Mouse (Mus musculus) megakaryocyte, embryonic 14.5 days (primary cell): ENCODE measurements at regions not wholly inside any gene's neighbourhood (a gene's known extent, or its start where the extent isn't known, plus 50 kb on each side); places are given as distances from the start of the nearest gene placed in this dataset.
"Not testable (repeated sequence)": the region's sequence is repeated elsewhere in the genome, so short reads cannot be mapped to it uniquely, and the experiment has no call there.

Source experiments
- H3K27me3 ChIP-seq: replicated peaks from 2 replicates; pipeline ENCODE3; 2012; ENCODE audit warnings: inconsistent platforms
- H3K36me3 ChIP-seq: replicated peaks from 2 replicates; pipeline ENCODE3; 2012; ENCODE audit warnings: low read length, inconsistent platforms, mixed read lengths
- H3K4me1 ChIP-seq: 2 replicates; pipeline ENCODE4 v1.6.1; 2012; ENCODE audit warnings: inconsistent platforms
- H3K4me3 ChIP-seq: replicated peaks from 2 replicates; pipeline ENCODE3; 2012; ENCODE audit warnings: moderate library complexity, mild to moderate bottlenecking, inconsistent platforms
- H3K9me3 ChIP-seq: 2 replicates; pipeline ENCODE4 v1.6.1; 2012; ENCODE audit warnings: inconsistent platforms
- FLI1 ChIP-seq: IDR thresholded peaks from 2 replicates; pipeline ENCODE4 v1.6.1; 2012; ENCODE audit warnings: low read length, inconsistent platforms, mixed read lengths
- GATA1 ChIP-seq: IDR thresholded peaks from 3 replicates; pipeline ENCODE4 v1.6.1; 2012; ENCODE audit warnings: mixed read lengths, low read length, inconsistent platforms, borderline replicate concordance

DNA sequence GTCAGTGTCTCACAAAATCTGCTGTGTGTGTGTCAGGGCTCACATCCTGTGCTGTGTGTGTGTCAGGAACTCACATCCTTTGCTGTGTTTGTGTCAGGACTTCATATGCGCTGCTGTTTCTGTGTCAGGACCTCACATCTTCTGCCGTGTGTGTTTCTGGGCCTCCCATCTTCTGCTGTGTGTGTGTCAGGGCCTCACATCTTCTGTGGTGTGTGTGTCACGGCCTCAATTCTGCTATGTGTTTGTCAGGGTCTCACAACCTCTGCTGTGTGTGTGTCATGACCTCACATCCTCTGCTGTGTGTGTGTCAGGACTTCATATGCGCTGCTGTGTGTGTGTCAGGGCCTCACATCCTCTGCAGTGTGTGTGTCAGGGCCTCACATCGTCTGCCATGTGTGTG, 137.5 kb downstream of the Asmt start:
- not testable (repeated sequence) for H3K36me3 ChIP-seq, H3K4me1 ChIP-seq

GRCm38 (mm10) chrX:170815381-170815780, 142.9 kb downstream of the Asmt start:
- Histone ChIP-seq H3K36me3 (no peaks in the 10 kb centered on the region), H3K27me3 (no peaks in the 10 kb centered on the region), H3K4me1 (no peaks in the 10 kb centered on the region), H3K9me3 (peaks cover 27% of the 10 kb centered on the region), H3K4me3 (peak overlapping the region; percentile 0)
- TF ChIP-seq GATA1 (no peak), FLI1 (no peak)

More for the DNA sequence above, 137.5 kb downstream of the Asmt start:
- H3K27me3 ChIP-seq, H3K4me3 ChIP-seq: not testable (repeated sequence)
- H3K9me3 ChIP-seq, result peaks cover 11% of the 10 kb centered on the region

GRCm38 (mm10) chrX:170841108-170841507, 168.7 kb downstream of the Asmt start:
- H3K36me3 ChIP-seq, H3K4me1 ChIP-seq, H3K27me3 ChIP-seq: not testable (repeated sequence)
- peak overlapping the region; percentile 33 for H3K4me3 ChIP-seq
- H3K9me3 ChIP-seq, result peaks cover 20% of the 10 kb centered on the region

DNA sequence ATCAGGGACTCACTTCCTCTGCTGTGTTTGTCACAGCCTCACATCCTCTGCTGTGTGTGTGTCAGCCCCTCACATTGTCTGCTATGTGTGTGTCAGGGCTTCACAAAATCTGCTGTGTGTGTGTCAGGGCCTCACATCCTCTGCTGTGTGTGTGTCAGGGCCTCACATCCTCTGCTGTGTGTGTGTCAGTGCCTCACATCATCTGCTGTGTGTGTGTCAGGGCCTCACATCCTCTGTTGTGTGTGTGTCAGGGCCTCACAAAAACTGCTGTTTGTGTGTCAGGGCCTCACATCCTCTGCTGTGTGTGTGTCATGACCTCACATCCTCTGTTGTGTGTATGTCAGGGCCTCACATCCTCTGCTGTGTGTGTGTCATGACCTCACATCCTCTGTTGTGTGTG, 169.1 kb downstream of the Asmt start:
- H3K9me3 ChIP-seq, result peaks cover 20% of the 10 kb centered on the region
- H3K36me3 ChIP-seq, H3K4me3 ChIP-seq, H3K4me1 ChIP-seq, H3K27me3 ChIP-seq: not testable (repeated sequence)

- not testable (repeated sequence) for H3K27me3 ChIP-seq, H3K36me3 ChIP-seq, H3K4me1 ChIP-seq
- Histone ChIP-seq H3K9me3 (peaks cover 20% of the 10 kb centered on the region), H3K4me3 (peak overlapping the region; percentile 48)
Observed at GRCm38 (mm10) chrX:170842878-170843465, 170.5 kb downstream of the Asmt start.

- H3K9me3 ChIP-seq, H3K4me1 ChIP-seq, H3K36me3 ChIP-seq, H3K27me3 ChIP-seq, H3K4me3 ChIP-seq: not testable (repeated sequence)
Observed at GRCm38 (mm10) chrX:170876616-170877015, 204.2 kb downstream of the Asmt start.

- not testable (repeated sequence) for H3K27me3 ChIP-seq, H3K9me3 ChIP-seq, H3K4me1 ChIP-seq, H3K4me3 ChIP-seq, H3K36me3 ChIP-seq
Observed at GRCm38 (mm10) chrX:170880864-170881263, 208.4 kb downstream of the Asmt start.
